Mouse (Mus musculus) midbrain, embryonic 13.5 days (tissue): ENCODE measurements at regions not wholly inside any gene's neighbourhood (a gene's known extent, or its start where the extent isn't known, plus 50 kb on each side); places are given as distances from the start of the nearest gene placed in this dataset.

Source experiments
- ATAC-seq: fragments of 200-750 bp; cut with Nextera tagmentation; 2 replicates; pipeline ENCODE4 v1.8.0; 2017; ENCODE audit warnings: mild to moderate bottlenecking, moderate TSS enrichment, moderate library complexity
- H3K27ac ChIP-seq: fragments of 300-500 bp; sonication (generic); 2 replicates; pipeline ENCODE4 v1.5.1; 2015; ENCODE audit warnings: inconsistent platforms, mild to moderate bottlenecking, moderate library complexity
- H3K27me3 ChIP-seq: fragments of 300-500 bp; sonication (generic); 2 replicates; pipeline ENCODE4 v1.6.1; 2015; ENCODE audit warnings: mild to moderate bottlenecking, inconsistent platforms
- H3K36me3 ChIP-seq: fragments of 300-500 bp; sonication (generic); 2 replicates; pipeline ENCODE4 v1.6.1; 2015; ENCODE audit warnings: mild to moderate bottlenecking, inconsistent platforms
- H3K4me1 ChIP-seq: fragments of 300-500 bp; sonication (generic); replicated peaks from 2 replicates; pipeline ENCODE4 v1.6.1; 2015; ENCODE audit warnings: inconsistent platforms
- H3K4me2 ChIP-seq: fragments of 300-500 bp; sonication (generic); replicated peaks from 2 replicates; pipeline ENCODE4 v1.6.1; 2015; ENCODE audit warnings: moderate library complexity, mild to moderate bottlenecking, inconsistent platforms
- H3K4me3 ChIP-seq: fragments of 300-500 bp; sonication (generic); replicated peaks from 2 replicates; pipeline ENCODE4 v1.5.1; 2015; ENCODE audit warnings: mild to moderate bottlenecking, inconsistent platforms
- H3K9ac ChIP-seq: fragments of 300-500 bp; sonication (generic); replicated peaks from 2 replicates; pipeline ENCODE4 v1.6.1; 2015; ENCODE audit warnings: mild to moderate bottlenecking, inconsistent platforms
- H3K9me3 ChIP-seq: fragments of 300-500 bp; sonication (generic); 2 replicates; pipeline ENCODE4 v1.6.1; 2016; ENCODE audit warnings: mild to moderate bottlenecking, inconsistent platforms
- whole genome bisulfite sequencing: fragments of 180-500 bp; shearing (Covaris S2); methylation state at CpG from one replicate; pipeline ENCODE4 v1.1.7; 2015; 5-methylcytosine and 5-hydroxymethylcytosine counted together

DNA sequence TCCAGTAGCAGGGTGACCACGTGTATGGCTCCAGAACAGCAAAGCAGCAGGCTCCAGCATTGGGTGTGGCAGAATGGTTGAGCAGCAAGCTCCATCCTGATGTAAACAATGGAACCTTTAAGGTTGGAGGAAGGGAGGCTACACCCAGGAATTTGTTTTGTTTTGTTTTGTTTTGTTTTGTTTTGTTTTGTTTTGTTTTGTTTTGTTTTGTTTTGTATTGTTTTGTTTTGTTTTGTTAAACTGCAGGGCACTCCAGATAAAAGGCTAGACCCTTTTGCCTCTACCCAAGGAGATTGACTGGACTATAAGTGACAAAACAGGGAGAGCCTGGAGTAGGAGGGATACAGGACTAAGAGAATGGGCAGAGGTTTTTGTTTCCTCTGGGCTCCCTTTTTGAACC, 647.5 kb downstream of the Kcnj3 start:
- Histone ChIP-seq H3K36me3 (no peaks in the 10 kb centered on the region), H3K4me1 (no peaks in the 10 kb centered on the region), H3K9ac (no peak overlapping the region), H3K9me3 (no peaks in the 10 kb centered on the region), H3K27me3 (no peaks in the 10 kb centered on the region), H3K4me3 (no peak overlapping the region), H3K27ac (no peak overlapping the region), H3K4me2 (no peak overlapping the region)
- WGBS = 45% methylated on average over 1 of the region's 1 CpGs
- no peak for ATAC-seq

GRCm38 (mm10) chr2:56109531-56109930, 673.8 kb downstream of the Kcnj3 start:
- Histone ChIP-seq H3K4me3 (no peak overlapping the region), H3K27me3 (peaks cover 16% of the 10 kb centered on the region), H3K4me1 (no peaks in the 10 kb centered on the region), H3K36me3 (no peaks in the 10 kb centered on the region), H3K27ac (no peak overlapping the region), H3K9ac (no peak overlapping the region), H3K9me3 (no peaks in the 10 kb centered on the region), H3K4me2 (no peak overlapping the region)
- WGBS = 49% methylated on average over 3 of the region's 3 CpGs
- ATAC-seq = no peak

GRCm38 (mm10) chr2:56109975-56110374, 674.2 kb downstream of the Kcnj3 start:
- WGBS = 82% methylated on average over 6 of the region's 6 CpGs
- no peak overlapping the region for H3K4me3 ChIP-seq
- no peak overlapping the region for H3K9ac ChIP-seq
- H3K4me1 ChIP-seq = no peaks in the 10 kb centered on the region
- peaks cover 16% of the 10 kb centered on the region for H3K27me3 ChIP-seq
- H3K4me2 ChIP-seq = no peak overlapping the region
- no peaks in the 10 kb centered on the region for H3K9me3 ChIP-seq
- H3K36me3 ChIP-seq = no peaks in the 10 kb centered on the region
- no peak overlapping the region for H3K27ac ChIP-seq
- no peak for ATAC-seq

GRCm38 (mm10) chr2:56114469-56114868, 678.7 kb downstream of the Kcnj3 start:
- no peaks in the 10 kb centered on the region for H3K9me3 ChIP-seq
- H3K27ac ChIP-seq = no peak overlapping the region
- no peak overlapping the region for H3K4me3 ChIP-seq
- peak; percentile 91 for ATAC-seq
- peaks cover under 1% of the 10 kb centered on the region; the same call in 1 of the 2 replicates for H3K4me1 ChIP-seq
- H3K27me3 ChIP-seq = peaks cover 33% of the 10 kb centered on the region
- no peaks in the 10 kb centered on the region for H3K36me3 ChIP-seq
- H3K4me2 ChIP-seq = no peak overlapping the region
- no peak overlapping the region for H3K9ac ChIP-seq
- WGBS = 24% methylated on average over 3 of the region's 3 CpGs

GRCm38 (mm10) chr2:56119368-56119767, 683.6 kb downstream of the Kcnj3 start:
- Histone ChIP-seq H3K4me2 (no peak overlapping the region), H3K36me3 (no peaks in the 10 kb centered on the region), H3K27ac (no peak overlapping the region), H3K9me3 (no peaks in the 10 kb centered on the region), H3K9ac (no peak overlapping the region), H3K27me3 (peaks cover 24% of the 10 kb centered on the region; the same call in 1 of the 2 replicates), H3K4me1 (peaks cover 11% of the 10 kb centered on the region), H3K4me3 (no peak overlapping the region)
- peak; percentile 78 for ATAC-seq
- 21% methylated on average over 6 of the region's 6 CpGs for WGBS

DNA sequence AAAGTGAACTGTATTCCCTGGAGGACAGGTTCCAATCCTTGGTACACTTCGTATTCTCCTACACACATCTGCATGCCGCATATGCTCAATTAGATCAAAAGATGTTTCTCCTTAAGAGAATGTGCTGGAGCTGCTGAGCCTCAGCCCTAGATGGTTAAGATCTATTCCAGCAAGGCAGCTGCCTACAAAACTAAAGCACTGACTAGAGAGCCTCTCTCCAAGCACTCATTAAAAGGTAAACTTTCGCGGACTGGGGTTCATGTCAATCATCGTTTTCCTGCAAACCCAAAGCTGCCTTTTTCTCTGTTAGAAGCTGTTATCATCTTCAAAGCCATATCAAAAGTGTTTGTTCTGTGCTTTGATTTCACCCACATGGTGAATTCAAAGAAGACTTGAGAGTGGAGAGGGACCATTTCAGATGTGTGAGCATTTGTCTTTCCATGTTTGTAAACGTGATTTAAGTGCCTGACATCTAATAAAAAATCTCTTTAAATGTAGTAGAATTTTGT, 711.4 kb downstream of the Kcnj3 start:
- Histone ChIP-seq H3K9ac (no peak overlapping the region), H3K4me1 (no peaks in the 10 kb centered on the region; the same call in 1 of the 2 replicates), H3K4me3 (no peak overlapping the region), H3K27ac (no peak overlapping the region), H3K36me3 (no peaks in the 10 kb centered on the region), H3K27me3 (no peaks in the 10 kb centered on the region), H3K9me3 (no peaks in the 10 kb centered on the region), H3K4me2 (no peak overlapping the region)
- 58% methylated on average over 6 of the region's 6 CpGs for WGBS
- ATAC-seq = peak; percentile 56; the same call in 1 of the 2 replicates

DNA sequence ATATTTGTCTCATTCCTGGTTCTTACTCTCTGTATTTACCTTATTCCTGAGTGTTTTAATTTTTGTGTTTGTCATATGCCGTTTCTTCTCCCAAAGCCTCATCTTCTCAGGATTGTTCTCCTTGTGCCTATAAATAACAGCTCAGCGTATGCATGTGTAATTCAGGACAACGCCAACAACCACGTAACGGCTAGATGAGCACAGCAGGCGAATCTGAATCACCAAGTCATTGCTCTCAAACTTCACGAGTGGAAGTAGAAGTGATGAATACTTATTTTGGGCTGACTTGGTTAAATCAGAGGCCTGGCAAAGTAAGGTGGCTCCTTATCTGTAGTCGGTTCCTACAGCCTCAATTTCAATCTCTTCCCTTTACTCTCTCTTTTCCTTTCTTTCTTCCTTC, 760.7 kb downstream of the Kcnj3 start:
- ATAC-seq = no peak
- WGBS = 77% methylated on average over 8 of the region's 8 CpGs
- Histone ChIP-seq H3K9ac (no peak overlapping the region), H3K4me3 (no peak overlapping the region), H3K27me3 (no peaks in the 10 kb centered on the region), H3K27ac (no peak overlapping the region), H3K4me1 (no peaks in the 10 kb centered on the region), H3K36me3 (no peaks in the 10 kb centered on the region), H3K4me2 (no peak overlapping the region), H3K9me3 (no peaks in the 10 kb centered on the region)

GRCm38 (mm10) chr2:56227476-56227875, 791.7 kb downstream of the Kcnj3 start:
- Histone ChIP-seq H3K27me3 (no peaks in the 10 kb centered on the region), H3K4me1 (no peaks in the 10 kb centered on the region), H3K9me3 (no peaks in the 10 kb centered on the region), H3K4me3 (no peak overlapping the region), H3K36me3 (no peaks in the 10 kb centered on the region), H3K9ac (no peak overlapping the region), H3K27ac (no peak overlapping the region), H3K4me2 (no peak overlapping the region)
- ATAC-seq = 0 out of 2 replicates have a peak, but pooled peaks have one; percentile 30
- 75% methylated on average over 7 of the region's 7 CpGs for WGBS

- Histone ChIP-seq H3K9ac (no peak overlapping the region), H3K9me3 (no peaks in the 10 kb centered on the region), H3K27me3 (no peaks in the 10 kb centered on the region), H3K27ac (no peak overlapping the region), H3K4me3 (no peak overlapping the region), H3K36me3 (no peaks in the 10 kb centered on the region), H3K4me1 (no peaks in the 10 kb centered on the region), H3K4me2 (no peak overlapping the region)
- no peak for ATAC-seq
- 84% methylated on average over 1 of the region's 1 CpGs for WGBS
Measured at GRCm38 (mm10) chr2:56233042-56233441, 797.3 kb downstream of the Kcnj3 start.

DNA sequence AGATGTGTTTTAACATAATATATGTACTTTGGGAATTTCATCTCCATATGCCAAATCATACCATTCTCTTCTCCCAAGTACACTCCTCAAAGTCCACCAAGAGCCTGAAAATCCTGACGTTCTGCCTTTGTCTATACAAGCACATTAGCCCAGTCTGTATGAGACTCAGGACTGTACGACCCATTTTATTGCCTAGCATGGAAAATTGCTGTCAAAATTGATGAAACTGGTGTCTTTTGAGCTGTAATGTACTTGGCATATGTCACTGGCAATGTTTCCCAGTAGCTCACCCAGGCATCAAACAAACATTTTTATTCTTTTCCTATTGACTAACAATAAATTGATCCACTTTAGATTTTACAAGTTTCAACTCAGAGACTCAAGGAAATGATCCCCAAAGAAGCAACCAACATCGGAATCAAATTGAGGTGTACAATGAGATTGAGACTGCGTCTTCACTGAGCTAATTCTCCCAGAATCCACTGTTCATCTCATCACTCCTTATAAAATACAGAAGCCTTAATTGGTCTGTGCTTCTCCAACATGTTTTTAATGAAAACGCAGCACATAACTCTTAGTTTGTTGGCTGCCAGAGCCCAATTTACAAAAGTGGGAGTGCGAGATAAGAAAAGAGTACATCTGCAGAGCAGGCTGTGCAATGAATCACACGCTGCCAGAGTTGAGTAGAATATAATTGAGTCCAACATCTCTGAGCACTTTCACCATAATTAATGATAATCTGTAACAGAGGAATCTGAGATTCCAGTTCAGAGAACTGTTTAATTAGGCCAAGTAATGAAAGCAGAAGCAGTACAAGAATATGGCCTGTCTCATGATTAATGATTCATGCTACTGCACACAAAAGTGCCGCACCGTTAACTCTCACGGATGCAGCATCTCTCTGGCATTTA, 821.5 kb downstream of the Kcnj3 start:
- H3K27ac ChIP-seq = no peak overlapping the region
- peak; percentile 58 for ATAC-seq
- H3K4me2 ChIP-seq = no peak overlapping the region
- no peaks in the 10 kb centered on the region for H3K36me3 ChIP-seq
- H3K4me1 ChIP-seq = no peaks in the 10 kb centered on the region; the same call in 1 of the 2 replicates
- H3K9me3 ChIP-seq = no peaks in the 10 kb centered on the region
- H3K27me3 ChIP-seq = no peaks in the 10 kb centered on the region
- no peak overlapping the region for H3K4me3 ChIP-seq
- H3K9ac ChIP-seq = no peak overlapping the region
- WGBS = 58% methylated on average over 10 of the region's 10 CpGs

DNA sequence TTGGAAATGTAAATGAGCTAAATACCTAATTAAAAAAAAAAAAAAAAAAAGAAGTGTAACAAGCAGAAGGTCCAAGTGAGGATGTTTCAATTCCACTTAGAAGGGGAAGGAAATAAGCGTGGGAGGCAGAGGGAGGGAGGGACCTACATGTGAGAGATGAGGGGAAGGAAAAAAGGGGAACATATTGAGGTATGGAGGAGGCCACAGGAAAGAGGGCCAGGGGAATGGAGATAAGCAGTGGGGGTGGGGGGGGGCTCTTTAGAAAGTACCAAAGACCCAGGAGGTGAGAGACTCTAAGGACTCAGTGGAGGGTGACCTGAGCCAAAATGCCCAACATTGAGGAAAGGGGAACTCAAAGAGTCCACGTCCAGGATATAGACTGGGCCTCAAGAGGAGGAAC, 818.9 kb downstream of the Nr4a2 start:
- Histone ChIP-seq H3K36me3 (no peaks in the 10 kb centered on the region), H3K9me3 (no peaks in the 10 kb centered on the region), H3K9ac (no peak overlapping the region), H3K27me3 (no peaks in the 10 kb centered on the region), H3K4me3 (no peak overlapping the region), H3K27ac (no peak overlapping the region), H3K4me2 (no peak overlapping the region), H3K4me1 (no peaks in the 10 kb centered on the region)
- ATAC-seq = no peak
- 85% methylated on average over 2 of the region's 2 CpGs for WGBS

DNA sequence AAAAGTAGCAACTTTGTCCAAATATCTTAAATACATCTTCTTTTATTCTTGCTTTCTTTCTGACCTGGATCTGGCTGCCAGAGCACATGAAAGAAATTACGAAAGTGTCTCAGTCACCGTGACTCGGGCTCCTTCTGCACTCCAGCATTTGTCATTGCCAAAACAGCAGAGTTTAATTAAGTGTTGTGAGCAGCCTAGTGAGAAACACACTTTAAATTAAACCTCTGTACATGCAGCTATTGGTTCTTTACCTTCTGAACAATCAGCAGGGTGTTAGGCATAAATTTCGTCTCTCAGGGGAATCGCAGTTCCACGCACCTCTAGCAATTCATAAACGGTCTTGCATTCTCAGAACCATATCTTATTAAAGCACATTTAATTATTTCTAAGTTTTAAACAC, 802.1 kb downstream of the Nr4a2 start:
- H3K36me3 ChIP-seq = no peaks in the 10 kb centered on the region
- 33% methylated on average over 7 of the region's 7 CpGs for WGBS
- no peak overlapping the region for H3K4me3 ChIP-seq
- no peak for ATAC-seq
- H3K9me3 ChIP-seq = no peaks in the 10 kb centered on the region
- H3K9ac ChIP-seq = no peak overlapping the region
- 0 out of 2 replicates have a peak, but pooled peaks cover 3% of the 10 kb centered on the region for H3K4me1 ChIP-seq
- no peak overlapping the region for H3K4me2 ChIP-seq
- H3K27ac ChIP-seq = no peak overlapping the region
- no peaks in the 10 kb centered on the region for H3K27me3 ChIP-seq
